Mouse (Mus musculus) lung, adult 2 months (tissue): ENCODE data around the gene Wdr74.

ENCODE experiments used
- CTCF ChIP-seq: fragments of 200-500 bp; IDR thresholded peaks from 2 replicates; pipeline ENCODE4 v1.5.1; 2011; ENCODE audit warnings: mild to moderate bottlenecking, low read length, control low read depth; ENCODE audit not compliant: insufficient read depth
- POLR2A ChIP-seq: fragments of 200-500 bp; IDR thresholded peaks from 2 replicates; pipeline ENCODE4 v1.6.1; 2011; ENCODE audit warnings: low read depth, mild to moderate bottlenecking, control low read depth, low read length, borderline replicate concordance; ENCODE audit errors: extremely low read depth

- TF ChIP-seq CTCF (no peak), POLR2A (no peak)
Observed at GRCm38 (mm10) chr19:8742176-8742575, 6.5 kb downstream of the Wdr74 start.
